Mouse (Mus musculus): Measurements from ENCODE around the gene Hoxa5. TPM values are rescaled to one million over a fixed set of nuclear protein-coding genes. Genes with fewer than 3 reads are reported as not detected.

Hoxa5 gene
- polyA plus RNA-seq, 1 experiment from 2014 or later = not detected

DNA sequence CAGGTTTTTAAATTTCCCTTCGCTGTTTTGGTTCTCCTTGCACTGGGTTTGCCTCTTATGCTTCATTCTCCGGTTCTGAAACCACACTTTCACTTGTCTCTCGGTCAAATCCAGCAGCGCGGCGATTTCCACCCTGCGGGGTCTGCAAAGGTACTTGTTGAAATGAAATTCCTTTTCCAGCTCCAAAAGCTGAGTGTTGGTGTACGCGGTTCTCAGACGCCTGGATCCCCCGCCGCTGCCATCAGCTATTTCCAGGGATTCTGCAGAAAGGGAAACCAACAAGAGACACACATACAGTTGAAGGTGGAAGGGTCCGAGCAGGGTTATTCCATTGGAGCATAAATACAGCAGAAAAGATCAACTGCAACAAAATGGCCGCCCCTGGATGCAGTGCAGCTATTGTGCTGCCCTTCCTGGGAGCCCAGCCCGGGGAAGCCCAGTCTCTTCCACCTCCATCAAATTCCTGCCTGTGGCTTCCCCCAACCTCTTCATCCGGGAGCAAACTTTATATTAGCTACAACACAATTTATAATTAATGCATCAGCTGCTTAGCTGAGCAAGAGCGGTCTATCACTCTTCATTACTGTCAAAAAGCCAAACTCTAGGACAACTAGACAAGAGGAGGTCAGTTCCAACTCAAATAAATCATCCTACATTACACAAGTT is 40.9 kb downstream of the Hoxa5 start:
- WGBS = 1% methylated on average over 17 of the region's 17 CpGs
- Histone ChIP-seq H3K36me3 (ENCODE audit: control insufficient read depth, insufficient read depth, low read length) (no peaks in the 10 kb centered on the region), H3K27ac (ENCODE audit: low read depth, low read length) (no peak overlapping the region), H3K4me3 (ENCODE audit: low read depth, low read length) (no peak overlapping the region), H3K27me3 (ENCODE audit: control insufficient read depth, insufficient read depth, low read length) (peaks cover 96% of the 10 kb centered on the region), H3K4me2 (ENCODE audit: low read depth, low read length, severe bottlenecking) (no peak overlapping the region), H3K9ac (ENCODE audit: low read length) (no peak overlapping the region), H3K9me3 (ENCODE audit: control insufficient read depth, low read length) (no peaks in the 10 kb centered on the region), H3K4me1 (replicated peaks; ENCODE audit: control insufficient read depth, insufficient read depth, low read length) (peaks cover 8% of the 10 kb centered on the region)
- DNase-seq (ENCODE audit: low spot score) = peak; percentile 65
- no peak for ATAC-seq (replicated peaks; ENCODE audit: low FRiP score)

DNA sequence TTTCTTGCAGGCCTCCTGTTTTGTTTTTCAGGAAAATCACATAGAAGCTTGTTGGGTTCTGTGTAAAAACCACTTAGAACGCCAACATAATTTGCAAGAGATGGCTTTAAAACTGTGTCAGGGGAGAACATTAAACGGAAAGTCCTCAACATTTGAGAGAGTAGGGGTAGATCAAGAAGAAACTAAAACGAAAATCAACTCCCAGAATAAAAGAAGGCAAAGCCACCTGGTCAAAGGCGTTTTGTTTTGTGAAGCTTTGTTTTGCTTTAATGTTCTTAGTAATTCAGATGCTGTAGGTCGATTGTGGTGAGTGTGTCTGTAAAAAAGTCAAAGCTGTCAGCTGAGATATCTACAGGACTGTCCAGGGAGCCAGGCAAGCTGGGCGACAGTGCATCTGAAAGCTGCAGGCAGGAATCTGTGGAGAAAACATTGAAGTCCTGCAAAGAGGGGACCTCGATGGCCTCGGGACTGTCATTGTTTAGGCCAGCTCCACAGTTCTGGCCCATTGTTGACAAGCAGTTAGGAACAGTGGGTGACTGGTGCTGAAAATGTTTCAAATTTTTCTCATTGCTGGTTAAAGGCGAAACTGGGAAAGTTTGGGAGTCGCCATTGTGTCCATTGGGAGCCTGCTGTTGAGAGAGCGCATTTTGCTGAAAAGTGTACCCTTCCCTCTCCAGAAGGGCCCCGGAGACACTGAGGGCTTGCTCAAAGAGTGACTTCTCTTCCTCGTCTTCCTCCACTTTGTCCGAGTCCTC is 41.6 kb downstream of the Hoxa5 start:
- peak; percentile 60 for DNase-seq (ENCODE audit: low spot score)

DNA sequence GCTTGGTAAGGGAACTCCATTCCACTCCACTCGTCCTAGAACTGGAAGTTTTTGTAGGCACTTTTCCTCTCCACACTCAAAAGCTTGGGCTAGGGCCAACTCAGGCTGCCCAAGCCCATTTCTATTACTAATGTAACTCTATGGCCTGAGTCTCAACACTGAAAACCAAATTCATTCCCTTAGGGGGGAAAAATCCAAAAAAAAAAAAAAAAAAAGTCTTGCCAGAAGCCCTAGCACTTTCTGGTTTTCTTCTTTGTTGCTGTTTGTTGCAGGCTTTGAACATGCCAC is 42.4 kb downstream of the Hoxa5 start:
- H3K36me3 ChIP-seq (ENCODE audit: control insufficient read depth, insufficient read depth, low read length) = no peaks in the 10 kb centered on the region
- H3K9ac ChIP-seq (ENCODE audit: low read length) = no peak overlapping the region
- H3K4me3 ChIP-seq (ENCODE audit: low read depth, low read length) = no peak overlapping the region
- ATAC-seq (replicated peaks; ENCODE audit: low FRiP score) (no peak), DNase-seq (ENCODE audit: low spot score) (no peak)
- H3K4me2 ChIP-seq (ENCODE audit: low read depth, low read length, severe bottlenecking) = no peak overlapping the region
- WGBS = 0% methylated on average over 1 of the region's 1 CpGs
- peaks cover 9% of the 10 kb centered on the region for H3K4me1 ChIP-seq (replicated peaks; ENCODE audit: control insufficient read depth, insufficient read depth, low read length)
- no peak overlapping the region for H3K27ac ChIP-seq (ENCODE audit: low read depth, low read length)
- no peaks in the 10 kb centered on the region for H3K9me3 ChIP-seq (ENCODE audit: control insufficient read depth, low read length)
- H3K27me3 ChIP-seq (ENCODE audit: control insufficient read depth, insufficient read depth, low read length) = peaks cover 96% of the 10 kb centered on the region

More for the DNA sequence above, 41.6 kb downstream of the Hoxa5 start:
- Histone ChIP-seq H3K4me2 (ENCODE audit: low read depth, low read length, severe bottlenecking) (no peak overlapping the region), H3K27me3 (ENCODE audit: control insufficient read depth, insufficient read depth, low read length) (peaks cover 96% of the 10 kb centered on the region), H3K4me3 (ENCODE audit: low read depth, low read length) (no peak overlapping the region), H3K36me3 (ENCODE audit: control insufficient read depth, insufficient read depth, low read length) (no peaks in the 10 kb centered on the region), H3K9ac (ENCODE audit: low read length) (no peak overlapping the region), H3K27ac (ENCODE audit: low read depth, low read length) (no peak overlapping the region), H3K9me3 (ENCODE audit: control insufficient read depth, low read length) (no peaks in the 10 kb centered on the region), H3K4me1 (replicated peaks; ENCODE audit: control insufficient read depth, insufficient read depth, low read length) (peaks cover 9% of the 10 kb centered on the region)
- no peak for ATAC-seq (replicated peaks; ENCODE audit: low FRiP score)
- WGBS = under 1% methylated on average over 14 of the region's 14 CpGs

DNA sequence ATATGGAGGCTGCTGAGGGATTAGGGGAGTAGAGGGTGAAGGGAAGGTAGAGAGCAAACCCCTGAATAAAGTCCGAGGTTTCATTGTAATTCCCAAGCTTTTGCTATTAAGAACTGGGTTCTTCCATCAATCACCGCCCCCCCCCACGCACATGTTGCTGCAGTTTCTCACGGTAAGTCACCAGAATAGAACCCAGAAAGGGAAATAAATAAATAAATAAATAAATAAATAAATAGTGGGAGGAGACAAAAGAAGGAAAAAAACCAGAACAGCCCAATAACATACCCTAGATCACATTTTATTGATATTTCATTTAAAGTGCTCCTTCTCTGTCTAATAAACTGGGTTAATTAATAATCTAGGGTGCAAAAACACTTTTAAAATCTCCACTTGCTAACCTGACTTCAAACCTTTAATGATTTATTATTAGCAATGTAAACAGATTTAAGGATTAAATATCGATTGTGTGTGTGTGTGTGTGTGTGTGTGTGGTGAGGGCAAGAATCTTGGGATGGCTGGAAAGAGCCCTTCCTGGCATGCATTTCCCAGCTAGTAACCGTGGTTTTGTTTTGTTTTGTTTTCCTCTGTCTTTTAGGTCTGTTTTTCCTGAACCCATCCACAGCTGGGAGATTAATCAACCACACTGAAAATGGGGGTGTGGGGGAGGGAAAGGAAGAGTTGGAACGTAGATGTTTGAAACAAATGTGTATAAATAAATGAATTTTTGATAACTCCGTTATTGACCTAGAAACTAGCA is 42.9 kb downstream of the Hoxa5 start:
- no peak overlapping the region for H3K4me2 ChIP-seq (ENCODE audit: low read depth, low read length, severe bottlenecking)
- 1% methylated on average over 8 of the region's 8 CpGs for WGBS
- no peak overlapping the region for H3K27ac ChIP-seq (ENCODE audit: low read depth, low read length)
- peaks cover 96% of the 10 kb centered on the region for H3K27me3 ChIP-seq (ENCODE audit: control insufficient read depth, insufficient read depth, low read length)
- DNase-seq (ENCODE audit: low spot score) = peak; percentile 52
- no peaks in the 10 kb centered on the region for H3K36me3 ChIP-seq (ENCODE audit: control insufficient read depth, insufficient read depth, low read length)
- H3K9me3 ChIP-seq (ENCODE audit: control insufficient read depth, low read length) = no peaks in the 10 kb centered on the region
- no peak overlapping the region for H3K4me3 ChIP-seq (ENCODE audit: low read depth, low read length)
- no peak overlapping the region for H3K9ac ChIP-seq (ENCODE audit: low read length)
- peaks cover 9% of the 10 kb centered on the region for H3K4me1 ChIP-seq (replicated peaks; ENCODE audit: control insufficient read depth, insufficient read depth, low read length)
- no peak for ATAC-seq (replicated peaks; ENCODE audit: low FRiP score)

DNA sequence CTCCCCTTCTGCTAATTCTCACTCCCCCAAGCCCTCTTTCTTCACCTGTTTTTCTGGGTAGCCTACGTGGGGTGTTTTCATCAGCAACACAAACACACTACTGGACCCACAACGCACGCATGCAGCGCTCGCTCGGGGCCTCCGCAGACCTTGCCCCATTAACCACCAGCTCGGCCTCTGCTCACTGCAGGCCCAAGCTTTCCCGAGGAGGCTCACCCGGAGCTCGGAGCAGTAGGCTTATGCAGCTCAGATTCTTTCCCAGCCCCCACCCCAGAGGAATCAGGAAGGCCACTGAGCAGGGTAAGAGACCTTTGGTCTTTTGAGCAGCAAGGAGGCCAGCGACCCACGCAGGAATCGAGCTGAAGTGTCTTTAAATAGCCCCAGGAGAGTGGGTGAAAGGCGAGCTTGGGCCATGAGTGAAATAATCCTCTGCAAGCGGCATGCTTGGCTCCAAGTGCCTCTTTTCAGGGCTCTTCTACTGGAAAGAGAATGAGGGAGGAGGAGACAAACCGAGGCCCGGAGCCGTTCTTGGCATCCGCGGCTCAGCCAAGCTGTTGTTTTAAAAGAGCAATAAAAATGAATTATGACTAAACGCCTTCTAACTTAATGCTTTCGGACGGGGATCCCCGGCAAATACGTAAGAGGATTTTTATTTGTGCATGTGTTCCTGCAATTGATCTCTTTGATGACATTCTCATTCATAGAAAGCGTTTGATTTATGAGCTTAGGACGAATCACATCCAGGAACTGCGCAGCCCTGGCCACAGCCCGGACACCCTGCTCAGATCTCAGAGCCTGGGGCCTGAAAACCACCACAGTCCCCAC is 43.7 kb downstream of the Hoxa5 start:
- no peak overlapping the region for H3K27ac ChIP-seq (ENCODE audit: low read depth, low read length)
- no peak overlapping the region for H3K4me2 ChIP-seq (ENCODE audit: low read depth, low read length, severe bottlenecking)
- no peaks in the 10 kb centered on the region for H3K36me3 ChIP-seq (ENCODE audit: control insufficient read depth, insufficient read depth, low read length)
- peaks cover 96% of the 10 kb centered on the region for H3K27me3 ChIP-seq (ENCODE audit: control insufficient read depth, insufficient read depth, low read length)
- H3K9ac ChIP-seq (ENCODE audit: low read length) = no peak overlapping the region
- no peak overlapping the region for H3K4me3 ChIP-seq (ENCODE audit: low read depth, low read length)
- peaks cover 9% of the 10 kb centered on the region for H3K4me1 ChIP-seq (replicated peaks; ENCODE audit: control insufficient read depth, insufficient read depth, low read length)
- H3K9me3 ChIP-seq (ENCODE audit: control insufficient read depth, low read length) = no peaks in the 10 kb centered on the region
- under 1% methylated on average over 30 of the region's 30 CpGs for WGBS
- DNase-seq (ENCODE audit: low spot score) (peak; percentile 62), ATAC-seq (replicated peaks; ENCODE audit: low FRiP score) (no peak)

DNA sequence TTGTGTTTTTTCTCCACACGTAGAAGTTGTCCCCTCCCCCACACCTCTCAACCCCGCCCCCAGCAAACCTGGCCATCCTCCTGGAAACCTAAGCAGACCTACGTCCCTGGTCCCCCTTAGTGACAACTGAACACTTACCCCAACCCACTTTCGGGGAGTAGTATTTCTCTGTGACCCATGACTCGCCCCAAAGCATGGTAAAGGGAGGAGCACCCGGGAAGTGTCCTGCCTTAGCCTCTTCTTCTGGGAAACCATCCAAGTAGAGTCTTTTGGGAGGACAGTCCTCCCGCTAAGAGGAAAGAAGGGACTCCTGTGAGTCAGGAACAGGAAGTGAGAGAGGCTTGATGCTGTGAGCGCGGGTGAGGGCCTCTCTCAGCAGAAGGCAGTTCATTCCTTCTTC is 44.4 kb downstream of the Hoxa5 start:
- Histone ChIP-seq H3K4me3 (ENCODE audit: low read depth, low read length) (no peak overlapping the region), H3K9me3 (ENCODE audit: control insufficient read depth, low read length) (no peaks in the 10 kb centered on the region), H3K27ac (ENCODE audit: low read depth, low read length) (no peak overlapping the region), H3K4me1 (replicated peaks; ENCODE audit: control insufficient read depth, insufficient read depth, low read length) (peaks cover 9% of the 10 kb centered on the region), H3K27me3 (ENCODE audit: control insufficient read depth, insufficient read depth, low read length) (peaks cover 96% of the 10 kb centered on the region), H3K4me2 (ENCODE audit: low read depth, low read length, severe bottlenecking) (no peak overlapping the region), H3K36me3 (ENCODE audit: control insufficient read depth, insufficient read depth, low read length) (no peaks in the 10 kb centered on the region), H3K9ac (ENCODE audit: low read length) (no peak overlapping the region)
- WGBS = 1% methylated on average over 9 of the region's 9 CpGs
- DNase-seq (ENCODE audit: low spot score) = no peak
- ATAC-seq (replicated peaks; ENCODE audit: low FRiP score) = no peak

DNA sequence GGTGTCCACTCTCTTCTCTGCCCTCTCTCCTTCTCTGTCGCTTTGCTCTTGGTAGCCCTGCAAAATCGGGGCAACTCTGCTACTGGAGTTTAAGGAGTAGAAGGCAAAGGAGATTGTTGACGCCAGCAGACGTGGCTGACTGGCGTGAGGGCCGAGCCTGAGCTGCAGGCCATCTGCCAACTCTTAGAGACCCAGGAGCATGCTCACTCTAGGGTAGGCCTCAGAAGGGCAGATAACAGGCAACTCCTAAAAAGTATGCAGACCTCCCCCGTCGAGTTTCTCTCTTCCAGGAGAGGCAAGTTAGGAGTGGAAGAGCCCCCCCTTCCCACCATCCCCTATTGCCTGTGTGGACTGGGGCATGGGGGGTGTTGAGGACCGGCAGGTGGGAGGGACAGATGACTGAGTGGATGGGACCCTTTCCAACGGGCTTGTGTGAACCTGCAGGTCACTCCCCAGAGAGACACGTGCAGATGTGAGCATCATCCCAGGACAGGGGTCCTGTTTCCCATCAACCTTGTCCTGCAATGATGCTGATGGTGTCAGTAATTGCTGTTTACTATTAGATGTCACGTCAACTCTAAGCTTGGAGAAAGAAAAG is 45.1 kb downstream of the Hoxa5 start:
- Histone ChIP-seq H3K9ac (ENCODE audit: low read length) (no peak overlapping the region), H3K36me3 (ENCODE audit: control insufficient read depth, insufficient read depth, low read length) (no peaks in the 10 kb centered on the region), H3K4me3 (ENCODE audit: low read depth, low read length) (no peak overlapping the region; the same call in 1 of the 2 replicates), H3K27ac (ENCODE audit: low read depth, low read length) (no peak overlapping the region), H3K4me1 (replicated peaks; ENCODE audit: control insufficient read depth, insufficient read depth, low read length) (peaks cover 9% of the 10 kb centered on the region), H3K4me2 (ENCODE audit: low read depth, low read length, severe bottlenecking) (peak overlapping the region; percentile 99), H3K9me3 (ENCODE audit: control insufficient read depth, low read length) (no peaks in the 10 kb centered on the region), H3K27me3 (ENCODE audit: control insufficient read depth, insufficient read depth, low read length) (peaks cover 96% of the 10 kb centered on the region)
- WGBS = 3% methylated on average over 11 of the region's 12 CpGs
- ATAC-seq (replicated peaks; ENCODE audit: low FRiP score) = no peak
- no peak for DNase-seq (ENCODE audit: low spot score)
